Mouse (Mus musculus): ENCODE data around the gene Nol10. TPM values are rescaled to one million over a fixed set of nuclear protein-coding genes. Genes with fewer than 3 reads are reported as not detected.

Nol10 gene
- polyA plus RNA-seq, 1 experiment from 2014 or later = 33.6 TPM

- ATAC-seq (ENCODE audit: insufficient read depth, low FRiP score, low TSS enrichment) = no peak
- WGBS = 88% methylated on average over 4 of the region's 4 CpGs
- peaks cover 5% of the 10 kb centered on the region; the same call in 1 of the 2 replicates for H3K36me3 ChIP-seq (ENCODE audit: control insufficient read depth, insufficient read depth, low read length)
Measured at GRCm38 (mm10) chr12:17431812-17432332, 83.6 kb downstream of the Nol10 start.

GRCm38 (mm10) chr12:17433712-17434111, 85.5 kb downstream of the Nol10 start:
- H3K4me3 ChIP-seq (ENCODE audit: low read depth, low read length) = no peak overlapping the region
- H3K4me2 ChIP-seq (ENCODE audit: low read depth) = no peak overlapping the region
- peaks cover 5% of the 10 kb centered on the region; the same call in 1 of the 2 replicates for H3K36me3 ChIP-seq (ENCODE audit: control insufficient read depth, insufficient read depth, low read length)
- H3K4me1 ChIP-seq (ENCODE audit: control insufficient read depth, insufficient read depth, low read length) = no peaks in the 10 kb centered on the region
- no peak for DNase-seq (ENCODE audit: low spot score)
- no peak for ATAC-seq (ENCODE audit: insufficient read depth, low FRiP score, low TSS enrichment)
- no peaks in the 10 kb centered on the region for H3K27me3 ChIP-seq (ENCODE audit: control insufficient read depth, insufficient read depth, low read length)
- no peak overlapping the region for H3K9ac ChIP-seq (ENCODE audit: low read length)
- no peaks in the 10 kb centered on the region for H3K9me3 ChIP-seq (ENCODE audit: control insufficient read depth, low read length)
- no peak overlapping the region for H3K27ac ChIP-seq (ENCODE audit: low read depth, low read length)
- 93% methylated on average over 4 of the region's 4 CpGs for WGBS

More at GRCm38 (mm10) chr12:17431812-17432332, 83.6 kb downstream of the Nol10 start:
- Histone ChIP-seq H3K4me2 (ENCODE audit: low read depth) (no peak overlapping the region), H3K4me3 (ENCODE audit: low read depth, low read length) (no peak overlapping the region), H3K9ac (ENCODE audit: low read length) (no peak overlapping the region), H3K9me3 (ENCODE audit: control insufficient read depth, low read length) (no peaks in the 10 kb centered on the region), H3K27ac (ENCODE audit: low read depth, low read length) (no peak overlapping the region), H3K27me3 (ENCODE audit: control insufficient read depth, insufficient read depth, low read length) (no peaks in the 10 kb centered on the region), H3K4me1 (ENCODE audit: control insufficient read depth, insufficient read depth, low read length) (no peaks in the 10 kb centered on the region)
- DNase-seq (ENCODE audit: low spot score) = no peak

DNA sequence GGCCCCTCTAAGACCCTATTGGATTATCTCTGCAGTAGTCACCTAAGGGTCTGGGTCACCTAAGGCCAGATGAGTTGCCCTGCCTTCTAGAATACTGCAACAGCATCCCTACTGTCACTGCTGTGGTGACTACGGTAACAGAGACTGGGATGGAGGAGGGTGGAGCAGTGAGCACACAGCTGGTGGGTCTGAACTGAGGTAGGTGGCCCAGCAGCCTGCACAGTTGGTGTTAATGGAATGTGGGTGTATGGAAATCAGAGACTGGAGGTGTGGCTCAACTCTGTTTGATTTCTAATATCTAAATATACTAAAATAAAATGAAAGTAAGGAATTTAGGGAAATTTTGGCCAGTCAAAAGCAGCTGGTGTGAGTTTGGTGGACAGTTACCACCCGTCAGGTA, 88.2 kb downstream of the Nol10 start:
- no peak for ATAC-seq (ENCODE audit: insufficient read depth, low FRiP score, low TSS enrichment)
- H3K4me1 ChIP-seq (ENCODE audit: control insufficient read depth, insufficient read depth, low read length) = no peaks in the 10 kb centered on the region
- DNase-seq (ENCODE audit: low spot score) = no peak
- H3K9ac ChIP-seq (ENCODE audit: low read length) = no peak overlapping the region
- WGBS = 78% methylated on average over 2 of the region's 2 CpGs
- H3K9me3 ChIP-seq (ENCODE audit: control insufficient read depth, low read length) = no peaks in the 10 kb centered on the region
- no peaks in the 10 kb centered on the region for H3K36me3 ChIP-seq (ENCODE audit: control insufficient read depth, insufficient read depth, low read length)
- no peaks in the 10 kb centered on the region for H3K27me3 ChIP-seq (ENCODE audit: control insufficient read depth, insufficient read depth, low read length)
- H3K4me3 ChIP-seq (ENCODE audit: low read depth, low read length) = no peak overlapping the region
- H3K4me2 ChIP-seq (ENCODE audit: low read depth) = no peak overlapping the region
- no peak overlapping the region for H3K27ac ChIP-seq (ENCODE audit: low read depth, low read length)

GRCm38 (mm10) chr12:17440251-17440651, 92.0 kb downstream of the Nol10 start:
- DNase-seq (ENCODE audit: low spot score) (no peak), ATAC-seq (ENCODE audit: insufficient read depth, low FRiP score, low TSS enrichment) (no peak)
- Histone ChIP-seq H3K36me3 (ENCODE audit: control insufficient read depth, insufficient read depth, low read length) (no peaks in the 10 kb centered on the region), H3K4me1 (ENCODE audit: control insufficient read depth, insufficient read depth, low read length) (no peaks in the 10 kb centered on the region), H3K27me3 (ENCODE audit: control insufficient read depth, insufficient read depth, low read length) (no peaks in the 10 kb centered on the region), H3K9ac (ENCODE audit: low read length) (no peak overlapping the region), H3K27ac (ENCODE audit: low read depth, low read length) (no peak overlapping the region), H3K4me3 (ENCODE audit: low read depth, low read length) (no peak overlapping the region), H3K9me3 (ENCODE audit: control insufficient read depth, low read length) (no peaks in the 10 kb centered on the region), H3K4me2 (ENCODE audit: low read depth) (no peak overlapping the region)
- 80% methylated on average over 7 of the region's 7 CpGs for WGBS

GRCm38 (mm10) chr12:17441495-17441894, 93.2 kb downstream of the Nol10 start:
- Histone ChIP-seq H3K27me3 (ENCODE audit: control insufficient read depth, insufficient read depth, low read length) (no peaks in the 10 kb centered on the region), H3K36me3 (ENCODE audit: control insufficient read depth, insufficient read depth, low read length) (no peaks in the 10 kb centered on the region), H3K4me3 (ENCODE audit: low read depth, low read length) (no peak overlapping the region), H3K4me2 (ENCODE audit: low read depth) (no peak overlapping the region), H3K27ac (ENCODE audit: low read depth, low read length) (no peak overlapping the region), H3K9me3 (ENCODE audit: control insufficient read depth, low read length) (no peaks in the 10 kb centered on the region), H3K9ac (ENCODE audit: low read length) (no peak overlapping the region), H3K4me1 (ENCODE audit: control insufficient read depth, insufficient read depth, low read length) (no peaks in the 10 kb centered on the region)
- no peak for ATAC-seq (ENCODE audit: insufficient read depth, low FRiP score, low TSS enrichment)
- WGBS = 65% methylated on average over 9 of the region's 9 CpGs
- no peak for DNase-seq (ENCODE audit: low spot score)

GRCm38 (mm10) chr12:17444406-17444805, 96.1 kb downstream of the Nol10 start:
- Histone ChIP-seq H3K4me1 (ENCODE audit: control insufficient read depth, insufficient read depth, low read length) (no peaks in the 10 kb centered on the region), H3K4me3 (ENCODE audit: low read depth, low read length) (no peak overlapping the region), H3K9ac (ENCODE audit: low read length) (no peak overlapping the region), H3K4me2 (ENCODE audit: low read depth) (no peak overlapping the region), H3K27ac (ENCODE audit: low read depth, low read length) (no peak overlapping the region), H3K27me3 (ENCODE audit: control insufficient read depth, insufficient read depth, low read length) (no peaks in the 10 kb centered on the region), H3K9me3 (ENCODE audit: control insufficient read depth, low read length) (no peaks in the 10 kb centered on the region), H3K36me3 (ENCODE audit: control insufficient read depth, insufficient read depth, low read length) (no peaks in the 10 kb centered on the region)
- DNase-seq (ENCODE audit: low spot score) (no peak), ATAC-seq (ENCODE audit: insufficient read depth, low FRiP score, low TSS enrichment) (no peak)
- 72% methylated on average over 11 of the region's 11 CpGs for WGBS

DNA sequence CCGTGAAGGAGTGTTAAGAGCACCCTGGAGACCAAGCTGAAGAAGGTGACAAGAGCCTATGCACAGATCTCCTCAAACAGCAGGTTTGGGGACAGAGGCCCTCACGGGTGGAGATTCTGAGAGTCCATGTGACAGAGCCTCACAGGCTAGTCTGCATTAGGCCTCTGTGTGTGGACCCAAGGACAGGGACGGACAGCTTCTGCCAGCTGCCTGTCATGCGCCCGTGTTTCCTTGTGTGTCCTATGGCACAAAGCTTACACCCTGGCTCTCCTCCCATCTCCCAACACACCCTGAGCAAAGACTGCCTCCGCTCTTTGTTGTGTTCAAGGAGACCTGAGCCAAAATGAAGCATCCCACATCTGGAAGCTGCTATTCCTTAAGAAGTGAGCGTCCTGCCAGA, 97.0 kb downstream of the Nol10 start:
- ATAC-seq (ENCODE audit: insufficient read depth, low FRiP score, low TSS enrichment) (no peak), DNase-seq (ENCODE audit: low spot score) (no peak)
- Histone ChIP-seq H3K4me2 (ENCODE audit: low read depth) (no peak overlapping the region), H3K36me3 (ENCODE audit: control insufficient read depth, insufficient read depth, low read length) (no peaks in the 10 kb centered on the region), H3K27me3 (ENCODE audit: control insufficient read depth, insufficient read depth, low read length) (no peaks in the 10 kb centered on the region), H3K9me3 (ENCODE audit: control insufficient read depth, low read length) (no peaks in the 10 kb centered on the region), H3K27ac (ENCODE audit: low read depth, low read length) (no peak overlapping the region), H3K4me3 (ENCODE audit: low read depth, low read length) (no peak overlapping the region), H3K9ac (ENCODE audit: low read length) (no peak overlapping the region), H3K4me1 (ENCODE audit: control insufficient read depth, insufficient read depth, low read length) (no peaks in the 10 kb centered on the region)
- WGBS = 94% methylated on average over 7 of the region's 7 CpGs

GRCm38 (mm10) chr12:17448781-17449180, 100.5 kb downstream of the Nol10 start:
- no peak overlapping the region for H3K4me2 ChIP-seq (ENCODE audit: low read depth)
- H3K9me3 ChIP-seq (ENCODE audit: control insufficient read depth, low read length) = no peaks in the 10 kb centered on the region
- no peaks in the 10 kb centered on the region for H3K27me3 ChIP-seq (ENCODE audit: control insufficient read depth, insufficient read depth, low read length)
- no peak overlapping the region for H3K4me3 ChIP-seq (ENCODE audit: low read depth, low read length)
- H3K27ac ChIP-seq (ENCODE audit: low read depth, low read length) = no peak overlapping the region
- H3K9ac ChIP-seq (ENCODE audit: low read length) = no peak overlapping the region
- DNase-seq (ENCODE audit: low spot score) (no peak), ATAC-seq (ENCODE audit: insufficient read depth, low FRiP score, low TSS enrichment) (no peak)
- no peaks in the 10 kb centered on the region for H3K36me3 ChIP-seq (ENCODE audit: control insufficient read depth, insufficient read depth, low read length)
- 78% methylated on average over 3 of the region's 3 CpGs for WGBS
- H3K4me1 ChIP-seq (ENCODE audit: control insufficient read depth, insufficient read depth, low read length) = no peaks in the 10 kb centered on the region

- H3K4me3 ChIP-seq (ENCODE audit: low read depth, low read length) = no peak overlapping the region
- no peaks in the 10 kb centered on the region for H3K9me3 ChIP-seq (ENCODE audit: control insufficient read depth, low read length)
- H3K9ac ChIP-seq (ENCODE audit: low read length) = no peak overlapping the region
- WGBS = 95% methylated on average over 4 of the region's 4 CpGs
- H3K4me1 ChIP-seq (ENCODE audit: control insufficient read depth, insufficient read depth, low read length) = no peaks in the 10 kb centered on the region
- H3K27ac ChIP-seq (ENCODE audit: low read depth, low read length) = no peak overlapping the region
- no peaks in the 10 kb centered on the region for H3K36me3 ChIP-seq (ENCODE audit: control insufficient read depth, insufficient read depth, low read length)
- H3K4me2 ChIP-seq (ENCODE audit: low read depth) = no peak overlapping the region
- ATAC-seq (ENCODE audit: insufficient read depth, low FRiP score, low TSS enrichment) (no peak), DNase-seq (ENCODE audit: low spot score) (no peak)
- no peaks in the 10 kb centered on the region for H3K27me3 ChIP-seq (ENCODE audit: control insufficient read depth, insufficient read depth, low read length)
Measured at GRCm38 (mm10) chr12:17449661-17450091, 101.4 kb downstream of the Nol10 start.

All from neural tube, embryonic 11.5 days (tissue).